Mouse (Mus musculus): ENCODE results near the gene Cbll1.
"Not testable (repeated sequence)": the region's sequence is repeated elsewhere in the genome, so short reads cannot be mapped to it uniquely, and the experiment has no call there.

Gene Cbll1

GRCm38 (mm10) chr12:31498936-31499313 lies 491 bp downstream of the Cbll1 start:
- no peak for DNase-seq (ENCODE audit: low spot score in 2 of 2)

DNA sequence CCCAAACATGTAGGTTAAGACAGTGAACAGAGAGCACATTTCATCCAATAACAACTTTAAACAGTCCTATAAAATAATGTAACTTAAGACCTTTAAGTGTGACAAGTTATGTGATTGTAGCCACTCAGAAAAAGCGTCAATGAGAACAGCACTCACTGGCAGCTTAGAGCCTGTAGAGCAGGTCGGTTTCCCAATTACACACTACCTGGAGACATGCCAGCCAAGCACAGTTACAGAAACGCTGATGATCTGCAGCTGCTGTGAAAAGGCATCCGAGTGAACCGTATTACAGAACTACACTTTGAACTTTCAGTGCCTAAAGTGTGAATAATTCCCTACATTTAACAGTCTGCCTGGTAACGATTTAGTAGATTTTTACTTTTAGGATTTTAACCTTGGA lies 13.0 kb downstream of the Cbll1 start:
- no peak for DNase-seq (ENCODE audit: low spot score in 2 of 2)

DNA sequence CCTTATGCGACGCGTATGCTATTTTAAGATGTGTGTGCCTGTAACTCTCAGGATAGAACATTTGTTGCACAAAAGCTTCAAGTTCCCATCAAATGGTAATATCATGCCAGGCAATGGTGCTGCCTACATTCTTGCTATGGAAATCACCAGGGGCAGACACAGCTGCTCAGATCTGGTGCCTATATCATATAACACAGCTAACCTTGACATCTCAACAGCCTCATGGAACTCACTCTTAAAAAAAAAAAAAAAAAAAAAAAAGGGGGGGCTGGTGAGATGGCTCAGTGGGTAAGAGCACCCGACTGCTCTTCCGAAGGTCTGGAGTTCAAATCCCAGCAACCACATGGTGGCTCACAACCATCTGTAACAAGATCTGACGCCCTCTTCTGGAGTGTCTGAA lies 21.2 kb downstream of the Cbll1 start:
- not testable (repeated sequence) for DNase-seq (ENCODE audit: low spot score in 2 of 2)

DNA sequence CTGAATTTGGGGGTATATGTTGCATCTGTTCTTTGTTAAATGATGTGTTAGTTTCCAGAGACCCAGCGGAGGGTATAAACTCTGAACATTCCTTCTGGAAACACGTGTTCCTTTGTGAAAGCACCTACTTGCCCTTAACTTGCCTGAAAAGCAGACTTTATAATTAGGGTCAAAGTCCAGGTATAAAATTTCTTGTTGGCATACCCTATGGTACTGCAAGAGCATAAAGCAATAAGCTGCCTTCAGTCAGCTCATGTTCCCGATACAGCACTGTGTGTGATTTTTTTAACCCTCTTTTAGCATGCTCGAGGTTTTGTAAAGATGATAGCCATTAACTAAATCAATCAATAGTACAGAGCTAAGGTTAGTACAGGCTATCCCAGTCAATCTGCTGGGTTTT lies 36.8 kb downstream of the Cbll1 start:
- DNase-seq (ENCODE audit: low spot score in 2 of 2), result no peak

GRCm38 (mm10) chr12:31461371-31461770 lies 38.0 kb downstream of the Cbll1 start:
- no peak for DNase-seq (ENCODE audit: low spot score in 2 of 2)

GRCm38 (mm10) chr12:31460270-31460669 lies 39.1 kb downstream of the Cbll1 start:
- DNase-seq (ENCODE audit: low spot score in 2 of 2), result not testable (repeated sequence)

- DNase-seq (ENCODE audit: low spot score in 2 of 2), result no peak
Observed at GRCm38 (mm10) chr12:31458474-31458873, 40.9 kb downstream of the Cbll1 start.

- DNase-seq (ENCODE audit: low spot score in 2 of 2), result no peak
Observed at GRCm38 (mm10) chr12:31456271-31456670, 43.1 kb downstream of the Cbll1 start.

DNA sequence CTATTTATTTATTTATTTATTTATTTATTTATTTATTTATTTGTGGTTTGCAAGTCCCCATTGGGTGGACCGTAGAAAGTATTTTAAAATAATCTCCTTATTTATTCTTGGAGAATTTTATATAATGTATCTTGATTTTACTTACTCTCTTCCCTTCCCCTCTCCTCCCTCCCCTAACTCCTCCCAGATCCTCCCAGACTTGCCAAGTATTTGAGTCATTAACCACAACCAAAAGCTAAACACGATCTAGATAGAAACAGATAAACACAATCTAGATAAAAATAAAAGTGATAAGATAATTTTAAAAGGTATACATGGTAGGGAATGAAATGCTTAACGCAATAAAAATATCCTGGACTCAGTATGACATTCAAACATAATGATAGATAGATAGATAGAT lies 50.1 kb downstream of the Cbll1 start:
- no peak for DNase-seq (ENCODE audit: low spot score in 2 of 2)

DNA sequence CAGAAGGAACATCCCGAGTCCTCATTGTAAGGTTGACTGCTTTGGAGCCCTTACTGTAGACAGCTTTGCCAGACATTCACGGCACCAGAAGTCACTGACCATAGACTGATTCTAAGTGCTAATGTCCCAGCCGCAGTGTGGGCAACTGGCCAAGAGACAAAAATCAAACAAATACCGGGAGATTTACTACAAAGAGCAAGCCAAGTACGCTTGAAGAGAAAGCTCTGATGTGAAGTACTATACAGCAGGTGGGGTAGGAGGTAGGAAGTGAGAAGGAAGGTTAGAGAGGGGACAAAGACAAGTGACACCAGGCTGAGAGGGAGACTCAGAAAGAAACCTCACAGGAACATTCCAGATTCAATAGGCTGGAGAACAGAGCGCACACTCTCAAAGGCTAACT lies 54.6 kb downstream of the Cbll1 start:
- no peak for DNase-seq (ENCODE audit: low spot score in 2 of 2)

DNA sequence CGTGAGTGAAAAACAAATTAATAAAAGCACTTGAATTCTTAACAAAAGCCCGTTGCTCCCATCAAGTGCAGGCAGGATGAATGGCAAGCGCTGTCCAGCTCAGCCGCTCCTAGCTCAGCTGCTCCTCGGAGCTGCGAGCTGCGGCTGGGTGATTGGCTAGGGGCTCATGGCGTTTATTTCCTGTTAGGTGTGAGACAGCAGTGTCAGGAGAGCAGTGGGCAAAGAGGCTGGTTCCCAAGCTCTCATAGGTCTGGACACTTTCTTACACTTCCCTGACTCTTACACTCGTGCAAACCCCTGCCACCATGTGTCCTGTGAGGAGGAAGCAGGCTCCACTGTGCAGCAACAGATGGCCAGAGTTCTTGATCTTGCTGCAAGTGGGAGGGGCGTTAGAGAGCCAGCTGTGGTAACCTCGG lies 55.3 kb downstream of the Cbll1 start:
- no peak for DNase-seq (ENCODE audit: low spot score in 2 of 2)

GRCm38 (mm10) chr12:31439612-31440011 lies 59.8 kb downstream of the Cbll1 start:
- DNase-seq (ENCODE audit: low spot score in 2 of 2), result no peak

DNA sequence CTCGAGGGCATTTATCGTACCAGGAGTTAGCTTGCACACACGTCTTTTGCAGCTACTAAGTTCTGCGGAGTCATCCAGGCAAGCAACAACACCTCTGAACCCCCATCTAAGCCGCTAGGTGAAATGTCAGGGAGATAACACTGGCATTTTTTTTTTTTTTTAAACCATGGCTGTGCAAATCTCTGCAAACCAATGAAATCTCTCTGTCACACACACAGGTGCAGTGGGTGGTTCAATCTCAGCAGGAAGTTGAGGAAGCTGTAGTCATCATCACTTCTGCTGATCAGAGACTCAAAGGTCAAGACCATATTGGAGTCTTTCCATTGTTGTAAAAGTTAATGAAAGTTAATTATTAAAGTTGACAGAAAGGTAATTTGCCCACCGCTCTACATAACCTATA lies 61.6 kb downstream of the Cbll1 start:
- DNase-seq (ENCODE audit: low spot score in 2 of 2), result no peak

Measured in spleen, postnatal 4 days (tissue).